Mouse (Mus musculus) heart, adult 2 months (tissue): Measurements from ENCODE around the gene Pla1a.
A peak's percentile ranks its signal among the peaks of the same experiment; 100 is the strongest.

Experiments
- CTCF ChIP-seq: fragments of 200-600 bp; IDR thresholded peaks from 2 replicates; pipeline ENCODE4 v1.8.1; 2022; ENCODE audit warnings: antibody characterized with exemption, mild to moderate bottlenecking, moderate library complexity
- EP300 ChIP-seq: fragments of 200-500 bp; IDR thresholded peaks from 2 replicates; pipeline ENCODE4 v1.6.1; 2011; ENCODE audit warnings: low read depth, low read length, control low read depth; ENCODE audit not compliant: insufficient read depth
- POLR2A ChIP-seq: fragments of 200-500 bp; IDR thresholded peaks from 2 replicates; pipeline ENCODE4 v1.6.1; 2011; ENCODE audit warnings: mild to moderate bottlenecking, low read depth, low read length, control low read depth; ENCODE audit not compliant: insufficient read depth

DNA sequence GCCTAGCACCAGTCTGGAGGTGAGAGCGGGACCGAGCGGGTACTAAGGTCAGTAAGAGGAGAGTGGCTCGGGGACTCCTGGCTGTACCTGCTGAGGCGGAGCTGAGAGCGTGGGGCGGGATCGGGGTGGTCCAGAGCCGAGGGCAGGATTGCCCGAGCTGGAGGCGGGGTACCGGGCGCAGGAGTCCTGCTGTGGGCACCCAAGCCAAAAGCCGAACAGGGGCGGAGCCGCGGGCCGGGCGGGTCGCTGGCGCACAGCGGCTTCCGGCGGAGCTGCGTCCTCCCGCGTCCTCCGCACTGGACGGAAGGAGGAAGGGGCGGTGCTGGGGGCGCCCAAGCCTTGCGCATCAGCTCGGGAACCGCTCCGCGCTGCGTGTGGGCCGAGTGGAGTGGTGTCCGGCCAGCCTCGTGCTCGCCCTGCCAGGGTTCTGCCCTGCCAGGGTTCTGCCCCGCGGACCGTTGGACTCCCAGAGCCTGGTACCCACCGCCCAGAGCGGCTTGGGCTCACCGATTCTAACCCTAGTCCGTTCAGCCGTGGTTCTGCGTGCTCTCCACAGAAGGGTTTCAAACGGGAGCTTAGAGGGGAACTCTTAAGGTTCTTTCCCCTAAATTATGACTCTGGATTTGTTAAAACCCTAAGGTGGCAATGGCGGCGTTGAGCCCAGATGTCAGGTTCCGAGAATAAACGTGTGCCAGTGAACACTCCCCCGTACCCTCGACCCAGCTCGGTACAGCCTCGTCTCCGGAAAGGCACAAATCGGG, 19.7 kb upstream of the Pla1a start, which contains the start of gene Adprh:
- TF ChIP-seq CTCF = peak; percentile 25
- TF ChIP-seq POLR2A = peak; percentile 96
- 0 out of 2 replicates have a peak, but pooled peaks have one; percentile 13 for TF ChIP-seq EP300
